19 mouse cellular contexts compared by ENCODE assay signal in genomic region chr13:21183066-21183465, GRCm38 (mm10). TPM values are rescaled to one million over a fixed set of nuclear protein-coding genes. Genes with fewer than 3 reads are reported as not detected.
"Had no signal": no experiment of that assay in that cellular context is flagged by ENCODE, and none has a peak within 500 bp of the region (broad histone marks: within the 10 kb centered on the region; RNA-seq: fewer than 3 reads in every experiment).

No protein-coding gene starts in this region.

- H3K4me3 ChIP-seq: layer of hippocampus, adult 2 months; midbrain, embryonic 15.5 days; neural tube, embryonic 12.5 days had no signal

- H3K27ac ChIP-seq: layer of hippocampus, adult 2 months; limb, embryonic 10.5 days; midbrain, embryonic 15.5 days; neural tube, embryonic 12.5 days; stomach, postnatal 0 days had no signal

- H3K9me3 ChIP-seq: limb, embryonic 10.5 days; midbrain, embryonic 15.5 days; neural tube, embryonic 12.5 days had no signal

- DNase-seq: kidney, adult 9 months; kidney, postnatal 10 days; kidney, postnatal 4 days; lung, postnatal 36 days; thymus, postnatal 4 days had no signal

- H3K27me3 ChIP-seq: midbrain, embryonic 15.5 days; neural tube, embryonic 12.5 days had no signal

- ATAC-seq: midbrain, embryonic 15.5 days had no signal

- H3K9ac ChIP-seq: midbrain, embryonic 15.5 days had no signal

RNA-seq across cellular contexts. Expression of gene Olfr1368, which starts 37.4 kb away (rescaled TPM):
- total RNA-seq: layer of hippocampus, adult 2 months; layer of hippocampus, postnatal 14 days; left cerebral cortex, adult 18-20 months; left cerebral cortex, postnatal 10 days; megakaryocyte progenitor cell, adult 5-6 weeks; monocyte, adult 5-6 weeks; neutrophil, adult 5-6 weeks had no signal
- polyA plus RNA-seq: limb, embryonic 10.5 days; limb, embryonic 14.5 days; liver, embryonic 16.5 days; lung, embryonic 16.5 days; midbrain, embryonic 15.5 days; neural tube, embryonic 12.5 days; stomach, postnatal 0 days had no signal

RNA-seq across cellular contexts. Expression of gene Olfr263, which starts 53.6 kb away (rescaled TPM):
- total RNA-seq: layer of hippocampus, adult 2 months; layer of hippocampus, postnatal 14 days; left cerebral cortex, adult 18-20 months; left cerebral cortex, postnatal 10 days; megakaryocyte progenitor cell, adult 5-6 weeks; monocyte, adult 5-6 weeks; neutrophil, adult 5-6 weeks had no signal
- polyA plus RNA-seq: limb, embryonic 10.5 days; limb, embryonic 14.5 days; liver, embryonic 16.5 days; lung, embryonic 16.5 days; midbrain, embryonic 15.5 days; neural tube, embryonic 12.5 days; stomach, postnatal 0 days had no signal
